Mouse (Mus musculus) spleen, postnatal 10 days (tissue): ENCODE data around the gene Drd2.
A peak's percentile ranks its signal among the peaks of the same experiment; 100 is the strongest.

Experiments used
- DNase-seq, 2 experiments: peaks; one replicate each; pipeline ENCODE4 v3.0.0; 2021 to 2022; ENCODE audit warnings: low spot score in 2 of 2

Drd2 gene

GRCm38 (mm10) chr9:49340136-49341043 is at the start of gene Drd2:
Gene Drd2, plus strand, starts transcription at chr9:49340627.
- DNase-seq = no peak

GRCm38 (mm10) chr9:49295101-49295500 is 45.3 kb upstream of the Drd2 start:
- no peak for DNase-seq

GRCm38 (mm10) chr9:49307576-49307975 is 32.9 kb upstream of the Drd2 start:
- no peak for DNase-seq

GRCm38 (mm10) chr9:49310821-49311220 is 29.6 kb upstream of the Drd2 start:
- DNase-seq = no peak

GRCm38 (mm10) chr9:49318638-49319037 is 21.8 kb upstream of the Drd2 start:
- DNase-seq = no peak

GRCm38 (mm10) chr9:49341044-49341365 is 578 bp downstream of the Drd2 start:
- DNase-seq = peak in 1 of 2 experiments; percentile 21

- DNase-seq = no peak
Measured at GRCm38 (mm10) chr9:49365763-49366162, 25.3 kb downstream of the Drd2 start.

- DNase-seq = no peak
Measured at GRCm38 (mm10) chr9:49373946-49374345, 33.5 kb downstream of the Drd2 start.

- DNase-seq = no peak
Measured at GRCm38 (mm10) chr9:49379962-49380361, 39.5 kb downstream of the Drd2 start.

GRCm38 (mm10) chr9:49384041-49384440 is 43.6 kb downstream of the Drd2 start:
- DNase-seq = no peak

GRCm38 (mm10) chr9:49384855-49385254 is 44.4 kb downstream of the Drd2 start:
- no peak for DNase-seq

GRCm38 (mm10) chr9:49385301-49385700 is 44.9 kb downstream of the Drd2 start:
- DNase-seq = no peak

- DNase-seq = no peak
Measured at GRCm38 (mm10) chr9:49386119-49386518, 45.7 kb downstream of the Drd2 start.

GRCm38 (mm10) chr9:49392242-49392641 is 51.8 kb downstream of the Drd2 start:
- DNase-seq = no peak

- DNase-seq = no peak
Measured at GRCm38 (mm10) chr9:49396006-49396405, 55.6 kb downstream of the Drd2 start.

GRCm38 (mm10) chr9:49403711-49404110 is 63.3 kb downstream of the Drd2 start:
- DNase-seq = no peak

- no peak for DNase-seq
Measured at GRCm38 (mm10) chr9:49407028-49407427, 66.6 kb downstream of the Drd2 start.

GRCm38 (mm10) chr9:49410621-49411020 is 70.2 kb downstream of the Drd2 start:
- DNase-seq = no peak

- no peak for DNase-seq
Measured at GRCm38 (mm10) chr9:49423866-49424265, 83.4 kb downstream of the Drd2 start.

GRCm38 (mm10) chr9:49425585-49425984 is 85.2 kb downstream of the Drd2 start:
- DNase-seq = no peak

GRCm38 (mm10) chr9:49426921-49427320 is 86.5 kb downstream of the Drd2 start, which contains the start of gene Ankk1:
Gene Ankk1, minus strand, starts transcription at chr9:49427021.
- no peak for DNase-seq

- DNase-seq = no peak
Measured at GRCm38 (mm10) chr9:49427478-49427877, 87.1 kb downstream of the Drd2 start.

GRCm38 (mm10) chr9:49442621-49443020 is 102.2 kb downstream of the Drd2 start:
- DNase-seq = no peak

- no peak for DNase-seq
Measured at GRCm38 (mm10) chr9:49450491-49450890, 110.1 kb downstream of the Drd2 start.
